In the genomic region with DNA sequence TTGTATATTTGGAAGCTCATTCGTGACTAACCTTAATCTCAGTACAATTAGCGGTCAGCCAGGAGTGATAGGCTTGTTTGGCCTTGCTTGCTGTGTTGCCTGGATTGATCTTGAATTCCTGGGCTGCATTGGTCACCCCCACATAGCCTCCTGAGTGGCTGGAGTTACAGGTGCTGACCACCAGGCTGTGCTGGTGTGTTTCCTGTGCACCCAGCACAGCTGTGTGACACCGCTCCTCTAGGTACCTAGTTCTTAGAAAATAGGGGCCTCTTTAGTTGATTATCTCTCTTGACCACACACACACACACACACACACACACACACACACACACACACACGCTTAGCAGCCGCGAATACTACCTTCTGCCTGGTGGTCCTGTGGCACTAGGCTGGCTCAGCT, we compare ENCODE assay signal across 9 mouse cellular contexts. TPM values are rescaled to one million over a fixed set of nuclear protein-coding genes. Genes with fewer than 3 reads are reported as not detected.
A peak's percentile ranks its signal among the peaks of the same experiment; 100 is the strongest.
DNase-seq lines count a peak whose midpoint lies in the region; ATAC-seq and TF ChIP-seq lines count a peak whose summit lies in the region.
"Had no signal": no experiment of that assay in that cellular context is flagged by ENCODE, and none has a peak within 500 bp of the region (broad histone marks: within the 10 kb centered on the region; RNA-seq: fewer than 3 reads in every experiment).

No protein-coding gene starts in this region.

- H3K27ac ChIP-seq in kidney, adult 2 months (ENCODE audit: insufficient read depth, low read depth, low read length), result no peak overlapping the region
- H3K27ac ChIP-seq: midbrain, embryonic 12.5 days had no signal

- H3K4me3 ChIP-seq in kidney, adult 2 months (ENCODE audit: insufficient read depth, low read depth, low read length), result no peak overlapping the region
- H3K4me3 ChIP-seq: midbrain, embryonic 12.5 days had no signal

- no peaks in the 10 kb centered on the region for H3K27me3 ChIP-seq in kidney, adult 2 months (replicated peaks; ENCODE audit: control insufficient read depth, insufficient read depth, low read length)

- TF ChIP-seq CTCF in kidney, adult 2 months (conservative IDR thresholded peaks at IDR 0.05; ENCODE audit: insufficient read depth, insufficient read length, low read depth, low read length), result peak; percentile 49; the same call in 1 of the 2 replicates

- H3K4me1 ChIP-seq in kidney, adult 2 months (ENCODE audit: control insufficient read depth, insufficient read depth, low read length), result peaks cover 5% of the 10 kb centered on the region

- no peak for DNase-seq in kidney, adult 2 months
- DNase-seq in kidney, adult 11 months, result no peak
- DNase-seq in A20 (ENCODE audit: low read depth, low spot score) (peak; percentile 37), NIH3T3 (ENCODE audit: low read depth) (peak; percentile 52)
- DNase-seq in cerebellum, adult 11 months, result no peak
- DNase-seq in gastrocnemius, postnatal 10 days, result no peak
- no peak for DNase-seq in gastrocnemius, adult 18-20 months (ENCODE audit: low spot score)

- ATAC-seq in hematopoietic stem cell, adult 5-6 weeks (replicated peaks in 1 of 2; ENCODE audit: insufficient read depth in 1 of 2, low FRiP score in 2 of 2, low TSS enrichment in 1 of 2, low read depth in 1 of 2, poor library complexity in 2 of 2, severe bottlenecking in 2 of 2), result peak; percentile 22 to 50; a peak in 1 of 4 replicates

- H3K36me3 ChIP-seq in kidney, adult 2 months (ENCODE audit: control insufficient read depth, insufficient read depth, low read length), result no peaks in the 10 kb centered on the region
- H3K36me3 ChIP-seq: midbrain, embryonic 12.5 days had no signal

- 72% methylated on average over 6 of the region's 6 CpGs for WGBS in kidney, adult 2 months

- TF ChIP-seq POLR2A in kidney, adult 2 months (IDR thresholded peaks at IDR 0.05; ENCODE audit: low read depth, low read length), result no peak

RNA-seq across cellular contexts. Expression of a gene that starts 3.7 kb away (rescaled TPM):
- 6.3 and 8.0 TPM in 2 replicates for polyA plus RNA-seq in kidney, adult 2 months (2012; rRNA removed)
- 2.7 and 4.5 TPM in 2 replicates for total RNA-seq in hematopoietic stem cell, adult 5-6 weeks (2017)
- 10 to 100 TPM; 52.9 to 60.3 TPM for total RNA-seq in gastrocnemius, postnatal 10 days (2021)
- total RNA-seq in gastrocnemius, adult 18-20 months (2021), result 10 to 100 TPM; 83.4 to 93.7 TPM

Comparison
In these comparisons a context has a peak if more than half of its experiments do, and no peak if none do; other contexts are left out.
1. DNase-seq: peak in A20 (single experiment) and NIH3T3 (single experiment); none in kidney, adult 2 months (single experiment), kidney, adult 11 months (single experiment), cerebellum, adult 11 months (single experiment), gastrocnemius, postnatal 10 days (single experiment) and gastrocnemius, adult 18-20 months (single experiment).